ENCODE assay signal across 11 mouse cellular contexts in genomic region chr11:96946498-96946897, GRCm38 (mm10). TPM values are rescaled to one million over a fixed set of nuclear protein-coding genes. Genes with fewer than 3 reads are reported as not detected.
DNase-seq lines count a peak whose midpoint lies in the region; ATAC-seq lines count a peak whose summit lies in the region.
"Had no signal": no experiment of that assay in that cellular context is flagged by ENCODE, and none has a peak within 500 bp of the region (broad histone marks: within the 10 kb centered on the region; RNA-seq: fewer than 3 reads in every experiment).

No protein-coding gene starts in this region.

- peaks cover 10% of the 10 kb centered on the region for H3K36me3 ChIP-seq in forebrain, embryonic 14.5 days (ENCODE audit: control insufficient read depth, insufficient read depth, low read length)
- peaks cover 15% of the 10 kb centered on the region for H3K36me3 ChIP-seq in forebrain, embryonic 13.5 days (ENCODE audit: poor library complexity, severe bottlenecking)
- peaks cover 24% of the 10 kb centered on the region for H3K36me3 ChIP-seq in midbrain, embryonic 10.5 days
- peaks cover 25% of the 10 kb centered on the region for H3K36me3 ChIP-seq in midbrain, embryonic 13.5 days
- H3K36me3 ChIP-seq in limb, embryonic 15.5 days, result peaks cover 10% of the 10 kb centered on the region

- H3K4me1 ChIP-seq in forebrain, embryonic 14.5 days (ENCODE audit: control insufficient read depth, insufficient read depth, low read length), result peaks cover 11% of the 10 kb centered on the region
- peaks cover 17% of the 10 kb centered on the region for H3K4me1 ChIP-seq in forebrain, embryonic 13.5 days
- H3K4me1 ChIP-seq in midbrain, embryonic 10.5 days, result peaks cover 27% of the 10 kb centered on the region
- H3K4me1 ChIP-seq in midbrain, embryonic 13.5 days (replicated peaks), result peaks cover 18% of the 10 kb centered on the region
- peaks cover 27% of the 10 kb centered on the region for H3K4me1 ChIP-seq in limb, embryonic 15.5 days

- WGBS in forebrain, embryonic 14.5 days, result 73% methylated on average over 9 of the region's 9 CpGs
- WGBS in forebrain, embryonic 13.5 days, result 72% methylated on average over 9 of the region's 9 CpGs
- WGBS in midbrain, embryonic 10.5 days, result 81% methylated on average over 9 of the region's 9 CpGs
- 75% methylated on average over 9 of the region's 9 CpGs for WGBS in midbrain, embryonic 13.5 days
- 58% methylated on average over 9 of the region's 9 CpGs for WGBS in limb, embryonic 15.5 days

- ATAC-seq in forebrain, embryonic 14.5 days, result no peak
- no peak for ATAC-seq in forebrain, embryonic 13.5 days
- ATAC-seq in midbrain, embryonic 13.5 days, result no peak
- no peak for ATAC-seq in limb, embryonic 15.5 days (ENCODE audit: insufficient number of reproducible peaks, low FRiP score, low TSS enrichment, low read depth)

- no peak overlapping the region for H3K4me2 ChIP-seq in forebrain, embryonic 14.5 days (ENCODE audit: low read length)
- no peak overlapping the region for H3K4me2 ChIP-seq in forebrain, embryonic 13.5 days
- no peak overlapping the region for H3K4me2 ChIP-seq in midbrain, embryonic 13.5 days (replicated peaks)
- peak overlapping the region; percentile 12; the same call in 1 of the 2 replicates for H3K4me2 ChIP-seq in limb, embryonic 15.5 days
- H3K4me2 ChIP-seq: kidney, embryonic 15.5 days had no signal

- peak; percentile 16 for DNase-seq in forebrain, embryonic 14.5 days (ENCODE audit: low spot score)
- DNase-seq in midbrain, embryonic 10.5 days (ENCODE audit: low spot score), result no peak
- DNase-seq in urinary bladder, postnatal 14 days (ENCODE audit: low spot score), result no peak
- DNase-seq in embryo, embryonic 10 days (ENCODE audit: low spot score), result no peak
- no peak for DNase-seq in left cerebral cortex, adult 9 months (ENCODE audit: low spot score in 2 of 2)
- DNase-seq: lung, postnatal 10 days; spleen, adult 18-20 months had no signal

- H3K27ac ChIP-seq in forebrain, embryonic 14.5 days (ENCODE audit: low read depth, low read length), result no peak overlapping the region
- H3K27ac ChIP-seq in forebrain, embryonic 13.5 days, result no peak overlapping the region
- H3K27ac ChIP-seq in midbrain, embryonic 10.5 days (replicated peaks), result peak overlapping the region; percentile 46; the same call in 1 of the 2 replicates
- H3K27ac ChIP-seq in midbrain, embryonic 13.5 days, result no peak overlapping the region
- peak overlapping the region; percentile 72 for H3K27ac ChIP-seq in limb, embryonic 15.5 days
- H3K27ac ChIP-seq: kidney, embryonic 15.5 days had no signal

- H3K9me3 ChIP-seq in forebrain, embryonic 14.5 days (replicated peaks; ENCODE audit: control insufficient read depth, low read length), result no peaks in the 10 kb centered on the region
- H3K9me3 ChIP-seq in forebrain, embryonic 13.5 days (replicated peaks), result no peaks in the 10 kb centered on the region
- no peaks in the 10 kb centered on the region for H3K9me3 ChIP-seq in midbrain, embryonic 10.5 days (replicated peaks)
- no peaks in the 10 kb centered on the region for H3K9me3 ChIP-seq in midbrain, embryonic 13.5 days
- no peaks in the 10 kb centered on the region for H3K9me3 ChIP-seq in limb, embryonic 15.5 days
- H3K9me3 ChIP-seq: kidney, embryonic 15.5 days had no signal

- no peak overlapping the region for H3K9ac ChIP-seq in forebrain, embryonic 14.5 days (ENCODE audit: low read length)
- no peak overlapping the region for H3K9ac ChIP-seq in forebrain, embryonic 13.5 days
- no peak overlapping the region for H3K9ac ChIP-seq in midbrain, embryonic 13.5 days (replicated peaks)
- H3K9ac ChIP-seq in limb, embryonic 15.5 days, result no peak overlapping the region
- H3K9ac ChIP-seq: kidney, embryonic 15.5 days had no signal

- H3K4me3 ChIP-seq in forebrain, embryonic 14.5 days (ENCODE audit: low read depth, low read length), result no peak overlapping the region
- H3K4me3 ChIP-seq in forebrain, embryonic 13.5 days, result no peak overlapping the region
- peak overlapping the region; percentile 21 for H3K4me3 ChIP-seq in midbrain, embryonic 10.5 days
- no peak overlapping the region for H3K4me3 ChIP-seq in midbrain, embryonic 13.5 days (replicated peaks)
- H3K4me3 ChIP-seq in limb, embryonic 15.5 days, result no peak overlapping the region
- H3K4me3 ChIP-seq: kidney, embryonic 15.5 days had no signal

- H3K27me3 ChIP-seq in forebrain, embryonic 14.5 days (replicated peaks; ENCODE audit: control insufficient read depth, insufficient read depth, low read length), result no peaks in the 10 kb centered on the region
- peaks cover 7% of the 10 kb centered on the region; the same call in 1 of the 2 replicates for H3K27me3 ChIP-seq in forebrain, embryonic 13.5 days
- peaks cover 24% of the 10 kb centered on the region for H3K27me3 ChIP-seq in midbrain, embryonic 10.5 days (ENCODE audit: low read depth, poor library complexity, severe bottlenecking)
- peaks cover 11% of the 10 kb centered on the region; the same call in 1 of the 2 replicates for H3K27me3 ChIP-seq in midbrain, embryonic 13.5 days
- no peaks in the 10 kb centered on the region for H3K27me3 ChIP-seq in limb, embryonic 15.5 days
- H3K27me3 ChIP-seq: kidney, embryonic 15.5 days had no signal

RNA-seq across cellular contexts. Expression of gene Pnpo, which starts 2.7 kb away (rescaled TPM):
- 19.0 and 21.9 TPM in 2 replicates for polyA plus RNA-seq in forebrain, embryonic 14.5 days (2014; fragmentation: Nextera tagmentation; extraction: Ambion mirVana)
- polyA plus RNA-seq in forebrain, embryonic 13.5 days (2015; fragmentation: Nextera tagmentation; extraction: Ambion mirVana), result 13.9 and 20.0 TPM in 2 replicates
- 28.2 and 32.1 TPM in 2 replicates for polyA plus RNA-seq in midbrain, embryonic 10.5 days (2016; fragmentation: Nextera tagmentation; extraction: Ambion mirVana)
- polyA plus RNA-seq in midbrain, embryonic 13.5 days (2015; fragmentation: Nextera tagmentation; extraction: Ambion mirVana), result 18.2 and 18.3 TPM in 2 replicates
- 33.6 and 37.6 TPM in 2 replicates for polyA plus RNA-seq in limb, embryonic 15.5 days (2015; fragmentation: Nextera tagmentation; extraction: Ambion mirVana)

RNA-seq across cellular contexts. Expression of gene Prr15l, which starts 18.6 kb away (rescaled TPM):
- 0.09 TPM in 1 of 2 replicates, not detected in the other for polyA plus RNA-seq in forebrain, embryonic 14.5 days (2014; fragmentation: Nextera tagmentation; extraction: Ambion mirVana)
- polyA plus RNA-seq in forebrain, embryonic 13.5 days (2015; fragmentation: Nextera tagmentation; extraction: Ambion mirVana), result 0.08 and 0.25 TPM in 2 replicates
- 0.04 and 0.05 TPM in 2 replicates for polyA plus RNA-seq in midbrain, embryonic 10.5 days (2016; fragmentation: Nextera tagmentation; extraction: Ambion mirVana)
- polyA plus RNA-seq in midbrain, embryonic 13.5 days (2015; fragmentation: Nextera tagmentation; extraction: Ambion mirVana), result 0.10 TPM in 1 of 2 replicates, not detected in the other
- 3.4 and 3.6 TPM in 2 replicates for polyA plus RNA-seq in limb, embryonic 15.5 days (2015; fragmentation: Nextera tagmentation; extraction: Ambion mirVana)

RNA-seq across cellular contexts. Expression of gene Cdk5rap3, which starts 30.2 kb away (rescaled TPM):
- polyA plus RNA-seq in forebrain, embryonic 14.5 days (2014; fragmentation: Nextera tagmentation; extraction: Ambion mirVana), result 91.2 and 98.4 TPM in 2 replicates
- 102 and 104 TPM in 2 replicates for polyA plus RNA-seq in forebrain, embryonic 13.5 days (2015; fragmentation: Nextera tagmentation; extraction: Ambion mirVana)
- polyA plus RNA-seq in midbrain, embryonic 10.5 days (2016; fragmentation: Nextera tagmentation; extraction: Ambion mirVana), result 116 and 120 TPM in 2 replicates
- polyA plus RNA-seq in midbrain, embryonic 13.5 days (2015; fragmentation: Nextera tagmentation; extraction: Ambion mirVana), result 103 and 104 TPM in 2 replicates
- polyA plus RNA-seq in limb, embryonic 15.5 days (2015; fragmentation: Nextera tagmentation; extraction: Ambion mirVana), result 76.2 and 87.4 TPM in 2 replicates

RNA-seq across cellular contexts. Expression of gene Sp2, which starts 36.3 kb away (rescaled TPM):
- polyA plus RNA-seq in forebrain, embryonic 14.5 days (2014; fragmentation: Nextera tagmentation; extraction: Ambion mirVana), result 14.3 and 14.6 TPM in 2 replicates
- 18.3 and 18.8 TPM in 2 replicates for polyA plus RNA-seq in forebrain, embryonic 13.5 days (2015; fragmentation: Nextera tagmentation; extraction: Ambion mirVana)
- 30.5 and 35.5 TPM in 2 replicates for polyA plus RNA-seq in midbrain, embryonic 10.5 days (2016; fragmentation: Nextera tagmentation; extraction: Ambion mirVana)
- 18.5 and 19.6 TPM in 2 replicates for polyA plus RNA-seq in midbrain, embryonic 13.5 days (2015; fragmentation: Nextera tagmentation; extraction: Ambion mirVana)
- polyA plus RNA-seq in limb, embryonic 15.5 days (2015; fragmentation: Nextera tagmentation; extraction: Ambion mirVana), result 15.1 and 16.8 TPM in 2 replicates

Comparison
In these comparisons a context has a peak if more than half of its experiments do, and no peak if none do; other contexts are left out.
1. H3K27ac ChIP-seq: peak in midbrain, embryonic 10.5 days (single experiment) and limb, embryonic 15.5 days (single experiment); none in forebrain, embryonic 14.5 days (single experiment), forebrain, embryonic 13.5 days (single experiment) and midbrain, embryonic 13.5 days (single experiment).